Mouse (Mus musculus): Measurements from ENCODE around the gene 4930404H24Rik.

4930404H24Rik gene

GRCm38 (mm10) chr2:153492573-153493392, at the start of gene 4930404H24Rik:
4930404H24Rik (plus strand) TSS chr2:153492790.
- DNase-seq (ENCODE audit: low spot score in 2 of 2), result peak; percentile 53 to 55

- DNase-seq (ENCODE audit: low spot score in 2 of 2), result no peak
Measured at GRCm38 (mm10) chr2:153443434-153444240, 49.0 kb upstream of the 4930404H24Rik start.

GRCm38 (mm10) chr2:153444254-153445136, 48.1 kb upstream of the 4930404H24Rik start:
- DNase-seq (ENCODE audit: low spot score in 2 of 2), result peak in 1 of 2 experiments; percentile 22

- no peak for DNase-seq (ENCODE audit: low spot score in 2 of 2)
Measured at GRCm38 (mm10) chr2:153445137-153446016, 47.2 kb upstream of the 4930404H24Rik start.

- DNase-seq (ENCODE audit: low spot score in 2 of 2), result peak in 1 of 2 experiments; percentile 25
Measured at GRCm38 (mm10) chr2:153446017-153446408, 46.6 kb upstream of the 4930404H24Rik start.

- DNase-seq (ENCODE audit: low spot score in 2 of 2), result no peak
Measured at GRCm38 (mm10) chr2:153446476-153446875, 46.1 kb upstream of the 4930404H24Rik start.

- DNase-seq (ENCODE audit: low spot score in 2 of 2), result no peak
Measured at GRCm38 (mm10) chr2:153447719-153448118, 44.9 kb upstream of the 4930404H24Rik start.

- no peak for DNase-seq (ENCODE audit: low spot score in 2 of 2)
Measured at GRCm38 (mm10) chr2:153448519-153448918, 44.1 kb upstream of the 4930404H24Rik start.

GRCm38 (mm10) chr2:153453961-153454759, 38.4 kb upstream of the 4930404H24Rik start:
- no peak for DNase-seq (ENCODE audit: low spot score in 2 of 2)

GRCm38 (mm10) chr2:153454841-153455506, 37.6 kb upstream of the 4930404H24Rik start:
- DNase-seq (ENCODE audit: low spot score in 2 of 2), result no peak

GRCm38 (mm10) chr2:153457467-153457866, 35.1 kb upstream of the 4930404H24Rik start:
- DNase-seq (ENCODE audit: low spot score in 2 of 2), result no peak

- DNase-seq (ENCODE audit: low spot score in 2 of 2), result no peak
Measured at GRCm38 (mm10) chr2:153458022-153458441, 34.6 kb upstream of the 4930404H24Rik start.

- no peak for DNase-seq (ENCODE audit: low spot score in 2 of 2)
Measured at GRCm38 (mm10) chr2:153463257-153463656, 29.3 kb upstream of the 4930404H24Rik start.

- no peak for DNase-seq (ENCODE audit: low spot score in 2 of 2)
Measured at GRCm38 (mm10) chr2:153467372-153467771, 25.2 kb upstream of the 4930404H24Rik start.

- no peak for DNase-seq (ENCODE audit: low spot score in 2 of 2)
Measured at GRCm38 (mm10) chr2:153469317-153469716, 23.3 kb upstream of the 4930404H24Rik start.

- DNase-seq (ENCODE audit: low spot score in 2 of 2), result no peak
Measured at GRCm38 (mm10) chr2:153469764-153470163, 22.8 kb upstream of the 4930404H24Rik start.

- no peak for DNase-seq (ENCODE audit: low spot score in 2 of 2)
Measured at GRCm38 (mm10) chr2:153470983-153471382, 21.6 kb upstream of the 4930404H24Rik start.

- no peak for DNase-seq (ENCODE audit: low spot score in 2 of 2)
Measured at GRCm38 (mm10) chr2:153475114-153476112, 17.2 kb upstream of the 4930404H24Rik start.
